Mouse (Mus musculus) gastrocnemius, postnatal 14 days (tissue): ENCODE results near the gene Sycp2l. TPM values are rescaled to one million over a fixed set of nuclear protein-coding genes. Genes with fewer than 3 reads are reported as not detected.

Source experiments
- DNase-seq: peaks from one replicate; pipeline ENCODE4 v3.0.0; 2021; ENCODE audit warnings: mixed read lengths
- intact Hi-C: fragments of 180-260 bp; cut with DNase I; formaldehyde crosslinking; loops from one replicate; pipeline ENCODE4 v1.15.1; 2025; ENCODE audit warnings: low total_unique reads
- long read RNA-seq, 2 experiments: library from polyadenylated mRNA; stranded (forward); transcript quantifications; one replicate each; pipeline ENCODE4 v2.0.0; 2021
- total RNA-seq, 2 experiments: library from RNA; stranded (reverse); gene quantifications; 2 replicates each; pipeline ENCODE4 v1.2.3; 2021

Sycp2l gene
- not detected for total RNA-seq
- long read RNA-seq, experiment 1, result 0 reads
- long read RNA-seq, experiment 2, result 0 reads

GRCm38 (mm10) chr13:41113940-41114339, at the start of gene Sycp2l:
Gene Sycp2l (plus strand): TSS chr13:41114307.
- intact Hi-C loops, result no loop called here
- no peak for DNase-seq

GRCm38 (mm10) chr13:41067618-41068017, 46.5 kb upstream of the Sycp2l start:
- intact Hi-C loops, result no loop called here
- DNase-seq, result no peak

GRCm38 (mm10) chr13:41071617-41072016, 42.5 kb upstream of the Sycp2l start:
- intact Hi-C loops, result no loop called here

DNA sequence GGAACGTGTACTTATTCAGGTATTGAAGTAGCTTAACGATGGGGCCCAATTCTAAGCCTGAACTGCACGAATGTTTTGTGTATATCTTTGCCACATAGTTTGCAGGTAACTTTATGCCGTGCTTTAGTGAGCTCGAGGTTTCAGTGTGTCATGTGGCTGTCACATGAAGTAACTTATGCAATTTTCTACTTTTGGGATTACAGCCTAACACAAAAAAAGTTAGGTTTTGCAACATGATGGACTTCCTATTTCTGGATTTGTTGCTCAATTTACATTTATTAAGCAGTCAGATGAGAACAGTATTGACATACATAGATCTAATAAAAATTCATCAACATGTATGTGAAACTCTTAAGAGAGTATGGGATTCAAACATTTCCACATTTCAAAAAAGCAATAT, 40.3 kb upstream of the Sycp2l start:
- intact Hi-C loops, result no loop called here
- no peak for DNase-seq

More at GRCm38 (mm10) chr13:41071617-41072016, 42.5 kb upstream of the Sycp2l start:
- DNase-seq, result no peak

- intact Hi-C loops, result no loop called here
- no peak for DNase-seq
Observed at GRCm38 (mm10) chr13:41077921-41078320, 36.2 kb upstream of the Sycp2l start.

DNA sequence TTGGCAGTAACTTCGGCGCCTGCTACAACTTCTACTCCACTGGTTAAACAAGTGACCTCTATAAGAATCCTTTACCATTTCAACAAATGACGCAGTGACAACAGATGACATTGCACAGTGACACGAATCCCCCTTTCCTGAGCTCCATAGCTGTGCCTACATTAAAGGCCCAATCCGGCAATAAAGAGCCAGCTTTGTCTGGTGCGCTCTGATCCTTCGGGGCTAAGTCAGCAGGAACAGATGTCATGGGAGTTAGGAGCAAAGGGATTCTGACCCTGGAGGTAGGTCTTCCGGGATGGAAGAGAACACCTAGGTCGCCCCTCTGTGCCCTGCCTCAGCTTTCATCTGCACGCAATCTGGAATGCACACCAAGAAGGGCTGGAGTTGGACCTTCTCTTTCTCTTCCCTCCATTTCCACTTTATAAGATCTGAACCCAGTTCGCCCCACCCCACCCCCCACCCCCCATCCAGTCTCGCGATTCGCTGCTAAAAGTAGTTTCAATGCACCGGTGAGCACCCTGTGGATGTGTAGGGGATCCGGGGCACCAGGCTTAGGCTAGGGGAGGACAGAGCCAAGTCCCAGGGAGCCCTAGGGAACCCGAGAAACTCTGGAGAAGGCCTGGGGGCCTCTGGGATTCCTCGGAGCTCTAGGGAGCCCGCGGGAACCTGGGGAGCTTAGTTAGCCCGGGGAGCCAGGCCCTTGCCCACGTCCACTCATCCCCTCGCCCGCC, 35.3 kb upstream of the Sycp2l start:
- no peak for DNase-seq
- intact Hi-C loops, result no loop called here

DNA sequence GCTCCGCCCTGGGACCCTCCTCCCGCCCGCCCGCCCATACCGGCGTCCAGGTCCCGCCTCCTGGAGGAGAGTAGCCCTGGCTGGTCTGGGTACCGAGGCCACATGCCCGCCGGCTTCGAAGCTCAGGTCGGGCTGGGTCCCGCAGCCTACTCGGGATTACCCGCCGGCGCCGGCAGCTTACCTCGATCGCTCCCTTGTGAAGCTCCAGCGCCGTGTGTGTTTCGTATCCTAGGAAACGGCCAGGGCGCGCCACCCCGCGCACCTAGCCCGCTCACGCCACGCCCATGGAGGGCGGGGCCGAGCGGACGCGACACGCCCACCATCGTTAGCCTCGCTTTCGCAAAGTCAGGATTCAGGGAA, 34.7 kb upstream of the Sycp2l start, which contains the start of gene Mak:
Gene Mak (minus strand): TSS at position 286 of the 360 bp plus-strand sequence.
- DNase-seq, result no peak
- intact Hi-C loops, result no loop called here

- intact Hi-C loops, result no loop called here
- no peak for DNase-seq
Observed at GRCm38 (mm10) chr13:41079859-41080258, 34.2 kb upstream of the Sycp2l start.

- no peak for DNase-seq
- intact Hi-C loops, result no loop called here
Observed at GRCm38 (mm10) chr13:41080700-41081099, 33.4 kb upstream of the Sycp2l start.

DNA sequence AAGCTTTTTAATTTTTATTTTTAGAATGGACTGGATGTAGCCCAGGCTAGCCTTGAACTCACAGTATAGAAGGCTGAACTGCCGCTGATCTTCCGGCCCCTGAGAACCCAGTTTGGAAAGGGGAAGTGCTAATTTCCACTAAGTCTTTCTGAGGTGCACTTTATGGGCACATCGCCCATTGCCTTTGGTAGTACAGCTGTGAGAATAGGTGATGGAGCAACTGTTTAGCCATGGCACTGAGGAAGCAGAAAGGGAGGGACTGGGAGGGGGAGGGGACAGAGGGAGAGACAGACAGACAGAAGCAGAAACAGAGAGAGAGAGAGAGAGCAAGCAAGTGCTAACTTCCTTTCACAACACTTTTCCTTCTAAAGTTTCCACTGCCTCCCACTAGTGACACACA, 29.6 kb upstream of the Sycp2l start:
- intact Hi-C loops, result no loop called here
- no peak for DNase-seq

DNA sequence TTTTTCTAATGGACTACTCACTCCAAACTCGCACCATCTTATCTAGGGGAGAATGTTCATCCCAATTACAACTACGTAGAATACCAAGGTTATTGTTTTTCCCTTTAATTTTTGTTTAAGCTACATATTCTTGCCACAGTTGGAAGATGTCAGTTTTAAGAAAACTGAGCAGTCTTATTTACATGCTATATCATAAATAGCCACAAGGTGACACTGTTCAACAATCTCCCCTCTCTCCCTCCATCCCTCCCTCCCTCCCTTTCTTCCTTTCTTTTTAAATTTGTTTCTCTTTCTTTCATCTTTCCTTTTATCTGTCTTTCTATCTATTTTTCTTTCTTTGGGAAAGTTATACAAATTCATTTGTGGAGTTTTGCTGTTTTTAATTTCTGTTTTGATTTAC, 29.0 kb upstream of the Sycp2l start:
- no peak for DNase-seq
- intact Hi-C loops, result no loop called here

GRCm38 (mm10) chr13:41088746-41089145, 25.4 kb upstream of the Sycp2l start:
- intact Hi-C loops, result no loop called here
- DNase-seq, result no peak

- DNase-seq, result no peak
- intact Hi-C loops, result no loop called here
Observed at GRCm38 (mm10) chr13:41091271-41091670, 22.8 kb upstream of the Sycp2l start.

DNA sequence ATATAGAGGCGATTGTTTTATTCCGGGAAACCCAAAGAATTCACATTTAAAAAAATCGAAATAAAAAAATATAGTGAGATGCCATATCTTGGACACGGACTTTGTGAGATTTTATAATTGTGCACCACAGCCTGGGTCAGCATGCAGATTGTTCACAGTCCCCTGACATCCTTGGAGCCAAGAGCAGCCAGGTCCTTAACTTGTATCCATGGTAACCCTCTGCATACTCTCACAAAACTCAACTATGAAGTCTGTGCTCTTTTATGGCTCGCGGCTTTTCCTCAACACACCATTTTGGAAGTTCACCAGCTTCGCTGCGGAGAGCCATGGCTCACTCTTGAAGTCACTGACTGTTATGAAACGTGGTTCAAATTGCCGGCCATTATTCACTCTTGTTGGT, 19.9 kb upstream of the Sycp2l start:
- DNase-seq, result no peak
- intact Hi-C loops, result no loop called here

GRCm38 (mm10) chr13:41097324-41098058, 16.6 kb upstream of the Sycp2l start:
- intact Hi-C loops, result no loop called here
- DNase-seq, result no peak

- no peak for DNase-seq
- intact Hi-C loops, result no loop called here
Observed at GRCm38 (mm10) chr13:41098325-41098724, 15.8 kb upstream of the Sycp2l start.

GRCm38 (mm10) chr13:41100031-41100430, 14.1 kb upstream of the Sycp2l start:
- no peak for DNase-seq
- intact Hi-C loops, result no loop called here

- intact Hi-C loops, result no loop called here
- DNase-seq, result no peak
Observed at GRCm38 (mm10) chr13:41103841-41104525, 10.1 kb upstream of the Sycp2l start.

GRCm38 (mm10) chr13:41105541-41105940, 8.6 kb upstream of the Sycp2l start:
- DNase-seq, result no peak
- intact Hi-C loops, result no loop called here

DNA sequence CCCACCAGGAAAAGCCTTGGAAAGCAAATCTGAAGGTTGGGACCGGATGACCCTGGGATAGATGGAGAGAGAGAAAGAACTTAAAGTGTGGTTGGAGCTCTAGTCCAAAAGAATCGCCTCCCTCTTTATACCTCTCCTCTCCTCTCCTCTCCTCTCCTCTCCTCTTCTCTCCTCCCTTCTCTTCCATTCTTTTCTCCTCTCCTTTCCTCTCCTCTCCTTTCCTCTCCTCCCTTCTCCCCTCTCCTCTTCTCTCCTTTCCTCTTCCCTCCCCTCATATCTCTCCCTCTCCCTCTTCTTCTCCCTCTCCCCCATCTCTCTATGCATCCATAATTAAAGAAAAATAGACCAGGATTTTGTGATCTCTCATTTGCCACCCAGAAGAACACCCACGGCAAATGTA, 3.2 kb upstream of the Sycp2l start, which contains the start of gene Gcm2:
Gene Gcm2 (minus strand): TSS at position 101 of the 400 bp plus-strand sequence.
- DNase-seq, result no peak
- intact Hi-C loops, result no loop called here
